Mouse (Mus musculus) ES-E14 (cell line): ENCODE data around the gene Smarca4.

Experiments
- CHD2 ChIP-seq: IDR thresholded peaks from 2 replicates; pipeline ENCODE4 v1.6.1; 2014; ENCODE audit warnings: mild to moderate bottlenecking, low read depth, low read length, inconsistent platforms
- HCFC1 ChIP-seq: IDR thresholded peaks from 2 replicates; pipeline ENCODE4 v1.6.1; 2012; ENCODE audit warnings: low read length, inconsistent platforms, borderline replicate concordance; ENCODE audit not compliant: insufficient read depth
- ZC3H11A ChIP-seq: IDR thresholded peaks from 2 replicates; pipeline ENCODE4 v1.6.1; 2012; ENCODE audit warnings: low read depth, mild to moderate bottlenecking, inconsistent platforms, low read length, borderline replicate concordance

- TF ChIP-seq ZC3H11A (no peak), CHD2 (no peak), HCFC1 (no peak)
These were observed 53.0 kb downstream of the Smarca4 start for GRCm38 (mm10) chr9:21668946-21669345.
